Comparison of ENCODE assay signal across 11 mouse cellular contexts in the genomic region with DNA sequence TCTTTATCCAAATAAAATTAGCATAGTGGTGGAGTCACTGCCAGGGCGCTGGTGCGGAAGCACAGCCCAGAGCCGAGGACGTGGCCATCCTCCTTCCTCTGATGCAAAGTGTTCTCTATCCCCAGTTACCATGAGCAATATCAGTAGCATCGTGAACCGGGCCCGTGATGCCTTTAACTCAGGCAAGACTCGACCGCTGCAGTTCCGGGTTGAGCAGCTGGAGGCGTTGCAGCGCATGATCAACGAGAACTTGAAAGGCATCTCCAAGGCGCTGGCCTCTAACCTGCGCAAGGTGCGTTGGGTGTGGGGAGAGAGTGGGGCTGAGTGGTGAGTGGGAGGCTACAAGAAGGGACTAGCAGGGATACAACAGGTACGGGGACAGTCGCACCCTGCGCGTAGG. TPM values are rescaled to one million over a fixed set of nuclear protein-coding genes. Genes with fewer than 3 reads are reported as not detected.
DNase-seq lines count a peak whose midpoint lies in the region; ATAC-seq and TF ChIP-seq lines count a peak whose summit lies in the region.
"Had no signal": no experiment of that assay in that cellular context is flagged by ENCODE, and none has a peak within 500 bp of the region (broad histone marks: within the 10 kb centered on the region; RNA-seq: fewer than 3 reads in every experiment).

No protein-coding gene starts in this region.

- ATAC-seq in liver, embryonic 11.5 days (replicated peaks; ENCODE audit: low FRiP score) = no peak
- 0 out of 2 replicates have a peak, but pooled peaks have one; percentile 11 for ATAC-seq in stomach, postnatal 0 days (ENCODE audit: low FRiP score, low TSS enrichment)
- ATAC-seq: forebrain, embryonic 13.5 days had no signal

- H3K27me3 ChIP-seq in liver, adult 2 months (ENCODE audit: control insufficient read depth, insufficient read depth, low read length) = peaks cover 2% of the 10 kb centered on the region; the same call in 1 of the 2 replicates
- peaks cover 26% of the 10 kb centered on the region for H3K27me3 ChIP-seq in liver, embryonic 11.5 days (replicated peaks; ENCODE audit: control insufficient read depth, insufficient read depth, low read length)
- no peaks in the 10 kb centered on the region for H3K27me3 ChIP-seq in stomach, postnatal 0 days (ENCODE audit: control insufficient read depth, insufficient read depth, low read length)
- peaks cover 34% of the 10 kb centered on the region for H3K27me3 ChIP-seq in midbrain, embryonic 10.5 days (ENCODE audit: low read depth, poor library complexity, severe bottlenecking)

- no peaks in the 10 kb centered on the region for H3K36me3 ChIP-seq in liver, adult 2 months (ENCODE audit: control insufficient read depth, insufficient read depth, low read length)
- no peaks in the 10 kb centered on the region for H3K36me3 ChIP-seq in liver, embryonic 11.5 days (ENCODE audit: control insufficient read depth, insufficient read depth, low read length)
- H3K36me3 ChIP-seq in stomach, postnatal 0 days (ENCODE audit: control insufficient read depth, insufficient read depth, low read length) = no peaks in the 10 kb centered on the region
- H3K36me3 ChIP-seq in midbrain, embryonic 10.5 days = no peaks in the 10 kb centered on the region
- H3K36me3 ChIP-seq: heart, embryonic 12.5 days had no signal

- H3K4me3 ChIP-seq in liver, adult 2 months (ENCODE audit: insufficient read depth, low read depth, low read length) = no peak overlapping the region
- H3K4me3 ChIP-seq in liver, embryonic 11.5 days (ENCODE audit: low read depth, low read length) = no peak overlapping the region
- no peak overlapping the region for H3K4me3 ChIP-seq in bone marrow, adult 2 months (replicated peaks; ENCODE audit: control insufficient read depth, low read depth, low read length)
- H3K4me3 ChIP-seq in stomach, postnatal 0 days (ENCODE audit: low read depth, low read length) = no peak overlapping the region
- no peak overlapping the region for H3K4me3 ChIP-seq in midbrain, embryonic 10.5 days
- H3K4me3 ChIP-seq: forebrain, embryonic 13.5 days; heart, embryonic 12.5 days had no signal

- H3K27ac ChIP-seq in liver, adult 2 months (replicated peaks; ENCODE audit: insufficient read depth, low read depth, low read length) = no peak overlapping the region
- no peak overlapping the region for H3K27ac ChIP-seq in liver, embryonic 11.5 days (ENCODE audit: low read depth, low read length)
- H3K27ac ChIP-seq in bone marrow, adult 2 months (ENCODE audit: control insufficient read depth, insufficient read depth, low read depth, low read length, poor library complexity) = no peak overlapping the region
- H3K27ac ChIP-seq in stomach, postnatal 0 days (replicated peaks) = no peak overlapping the region
- no peak overlapping the region for H3K27ac ChIP-seq in midbrain, embryonic 10.5 days (replicated peaks)
- H3K27ac ChIP-seq: forebrain, embryonic 13.5 days had no signal

- no peak for TF ChIP-seq EP300 in stomach, postnatal 0 days (optimal IDR thresholded peaks at IDR 0.05)

- no peak for TF ChIP-seq POLR2A in liver, adult 2 months (IDR thresholded peaks at IDR 0.05; ENCODE audit: extremely low read depth, insufficient read depth, low read length)
- TF ChIP-seq POLR2A in bone marrow, adult 2 months (IDR thresholded peaks at IDR 0.05; ENCODE audit: borderline replicate concordance, control insufficient read depth, low read depth, low read length) = no peak

- 35% methylated on average over 20 of the region's 20 CpGs for WGBS in liver, adult 2 months
- WGBS in liver, embryonic 11.5 days = 30% methylated on average over 20 of the region's 20 CpGs
- 36% methylated on average over 20 of the region's 20 CpGs for WGBS in bone marrow, adult 2 months
- 42% methylated on average over 20 of the region's 20 CpGs for WGBS in stomach, postnatal 0 days
- WGBS in midbrain, embryonic 10.5 days = 41% methylated on average over 20 of the region's 20 CpGs

- peak; percentile 43 for TF ChIP-seq CTCF in liver, adult 2 months (IDR thresholded peaks at IDR 0.05; ENCODE audit: low read depth, low read length)
- TF ChIP-seq CTCF in bone marrow, adult 2 months (IDR thresholded peaks at IDR 0.05; ENCODE audit: control insufficient read depth, insufficient read depth, low read length) = peak; percentile 11; the same call in 1 of the 2 replicates
- peak; percentile 61 for TF ChIP-seq CTCF in stomach, postnatal 0 days (IDR thresholded peaks at IDR 0.05; ENCODE audit: low read depth)

- H3K79me2 ChIP-seq in liver, adult 2 months (ENCODE audit: control insufficient read depth, insufficient read depth, low read length) = no peaks in the 10 kb centered on the region

- no peaks in the 10 kb centered on the region for H3K9me3 ChIP-seq in liver, embryonic 11.5 days (ENCODE audit: control insufficient read depth, low read length)
- no peaks in the 10 kb centered on the region for H3K9me3 ChIP-seq in stomach, postnatal 0 days (ENCODE audit: control insufficient read depth, low read length)
- no peaks in the 10 kb centered on the region for H3K9me3 ChIP-seq in midbrain, embryonic 10.5 days (replicated peaks)
- H3K9me3 ChIP-seq: forebrain, embryonic 13.5 days; heart, embryonic 12.5 days had no signal

- no peak overlapping the region for H3K9ac ChIP-seq in liver, adult 2 months (ENCODE audit: low read depth, low read length)
- H3K9ac ChIP-seq in liver, embryonic 11.5 days (ENCODE audit: low read depth, low read length) = no peak overlapping the region
- no peak overlapping the region for H3K9ac ChIP-seq in stomach, postnatal 0 days (ENCODE audit: low read length)
- H3K9ac ChIP-seq: forebrain, embryonic 13.5 days; heart, embryonic 12.5 days had no signal

- DNase-seq in embryo, embryonic 10 days (ENCODE audit: low spot score) = peak; percentile 30
- DNase-seq in embryo, embryonic 9.5 days (ENCODE audit: extremely low spot score) = no peak
- no peak for DNase-seq in liver, adult 2 months (ENCODE audit: extremely low read depth, low read depth, low spot score)
- DNase-seq in liver, embryonic 11.5 days (ENCODE audit: low spot score) = no peak
- DNase-seq in stomach, postnatal 0 days (ENCODE audit: low spot score) = peak; percentile 68
- no peak for DNase-seq in ovary, postnatal 14 days (ENCODE audit: low spot score)
- DNase-seq in midbrain, embryonic 10.5 days (ENCODE audit: low spot score) = no peak
- DNase-seq: kidney, adult 18-20 months had no signal

- H3K4me2 ChIP-seq in liver, embryonic 11.5 days = no peak overlapping the region
- no peak overlapping the region for H3K4me2 ChIP-seq in stomach, postnatal 0 days (replicated peaks; ENCODE audit: low read depth)
- H3K4me2 ChIP-seq: forebrain, embryonic 13.5 days; heart, embryonic 12.5 days had no signal

- no peaks in the 10 kb centered on the region for H3K4me1 ChIP-seq in liver, adult 2 months (ENCODE audit: control insufficient read depth, insufficient read depth, low read length)
- no peaks in the 10 kb centered on the region for H3K4me1 ChIP-seq in liver, embryonic 11.5 days (replicated peaks; ENCODE audit: control insufficient read depth, insufficient read depth, low read length)
- no peaks in the 10 kb centered on the region for H3K4me1 ChIP-seq in bone marrow, adult 2 months (ENCODE audit: control insufficient read depth, insufficient read depth, low read length)
- no peaks in the 10 kb centered on the region for H3K4me1 ChIP-seq in stomach, postnatal 0 days (replicated peaks; ENCODE audit: control insufficient read depth, insufficient read depth)
- H3K4me1 ChIP-seq in midbrain, embryonic 10.5 days = peaks cover 5% of the 10 kb centered on the region
- H3K4me1 ChIP-seq: forebrain, embryonic 13.5 days had no signal

RNA-seq across cellular contexts. Expression of a gene that starts 4.8 kb away (rescaled TPM):
- total RNA-seq in liver, adult 2 months (2014; rRNA removed) = 0.20 TPM in 1 of 2 replicates, not detected in the other
- polyA plus RNA-seq in liver, adult 2 months (2012; rRNA removed) = 0.05 TPM in 1 of 2 replicates, not detected in the other
- not detected in 2 replicates for polyA plus RNA-seq in liver, embryonic 11.5 days (2014; fragmentation: Nextera tagmentation; extraction: Ambion mirVana)
- polyA plus RNA-seq in bone marrow, adult 2 months (2011; ENCODE audit: insufficient read depth, insufficient read length, low replicate concordance, missing spikeins) = 1.7 TPM in 1 of 2 replicates, not detected in the other
- polyA plus RNA-seq in stomach, postnatal 0 days (2015; fragmentation: Nextera tagmentation; extraction: Ambion mirVana) = 3.4 and 3.9 TPM in 2 replicates
- polyA plus RNA-seq in midbrain, embryonic 10.5 days (2016; fragmentation: Nextera tagmentation; extraction: Ambion mirVana) = not detected in 2 replicates
- polyA plus RNA-seq: forebrain, embryonic 13.5 days; heart, embryonic 12.5 days had no signal

RNA-seq across cellular contexts. Expression of a gene that starts 37.2 kb away (rescaled TPM):
- total RNA-seq in liver, adult 2 months (2014; rRNA removed) = 13.6 and 17.0 TPM in 2 replicates
- 14.9 and 15.7 TPM in 2 replicates for polyA plus RNA-seq in liver, adult 2 months (2012; rRNA removed)
- 60.1 and 69.7 TPM in 2 replicates for polyA plus RNA-seq in liver, embryonic 11.5 days (2014; fragmentation: Nextera tagmentation; extraction: Ambion mirVana)
- 4.0 and 14.2 TPM in 2 replicates for polyA plus RNA-seq in bone marrow, adult 2 months (2011; ENCODE audit: insufficient read depth, insufficient read length, low replicate concordance, missing spikeins)
- 31.9 and 35.6 TPM in 2 replicates for polyA plus RNA-seq in stomach, postnatal 0 days (2015; fragmentation: Nextera tagmentation; extraction: Ambion mirVana)
- polyA plus RNA-seq in midbrain, embryonic 10.5 days (2016; fragmentation: Nextera tagmentation; extraction: Ambion mirVana) = 201 and 251 TPM in 2 replicates

RNA-seq across cellular contexts. Expression of a gene that starts 55.2 kb away (rescaled TPM):
- 229 and 294 TPM in 2 replicates for total RNA-seq in liver, adult 2 months (2014; rRNA removed)
- 251 and 399 TPM in 2 replicates for polyA plus RNA-seq in liver, adult 2 months (2012; rRNA removed)
- 23.8 and 28.3 TPM in 2 replicates for polyA plus RNA-seq in liver, embryonic 11.5 days (2014; fragmentation: Nextera tagmentation; extraction: Ambion mirVana)
- polyA plus RNA-seq in bone marrow, adult 2 months (2011; ENCODE audit: insufficient read depth, insufficient read length, low replicate concordance, missing spikeins) = 7.2 and 18.9 TPM in 2 replicates
- polyA plus RNA-seq in stomach, postnatal 0 days (2015; fragmentation: Nextera tagmentation; extraction: Ambion mirVana) = 68.0 and 68.4 TPM in 2 replicates
- polyA plus RNA-seq in midbrain, embryonic 10.5 days (2016; fragmentation: Nextera tagmentation; extraction: Ambion mirVana) = 19.7 and 22.3 TPM in 2 replicates

Comparison
In these comparisons a context has a peak if more than half of its experiments do, and no peak if none do; other contexts are left out.
1. DNase-seq: peak in embryo, embryonic 10 days (single experiment) and stomach, postnatal 0 days (single experiment); none in embryo, embryonic 9.5 days (single experiment), liver, adult 2 months (single experiment), liver, embryonic 11.5 days (single experiment), ovary, postnatal 14 days (single experiment) and midbrain, embryonic 10.5 days (single experiment).
2. CTCF ChIP-seq: peak in every context shown above with its lines; median percentile 61 in stomach, postnatal 0 days; 43 in liver, adult 2 months; 11 in bone marrow, adult 2 months.